Mouse (Mus musculus): ENCODE results near the gene Atoh7. TPM values are rescaled to one million over a fixed set of nuclear protein-coding genes. Genes with fewer than 3 reads are reported as not detected.
A peak's percentile ranks its signal among the peaks of the same experiment; 100 is the strongest.

Atoh7 gene
- polyA plus RNA-seq, 1 experiment from 2014 or later: 0.34 TPM

DNA sequence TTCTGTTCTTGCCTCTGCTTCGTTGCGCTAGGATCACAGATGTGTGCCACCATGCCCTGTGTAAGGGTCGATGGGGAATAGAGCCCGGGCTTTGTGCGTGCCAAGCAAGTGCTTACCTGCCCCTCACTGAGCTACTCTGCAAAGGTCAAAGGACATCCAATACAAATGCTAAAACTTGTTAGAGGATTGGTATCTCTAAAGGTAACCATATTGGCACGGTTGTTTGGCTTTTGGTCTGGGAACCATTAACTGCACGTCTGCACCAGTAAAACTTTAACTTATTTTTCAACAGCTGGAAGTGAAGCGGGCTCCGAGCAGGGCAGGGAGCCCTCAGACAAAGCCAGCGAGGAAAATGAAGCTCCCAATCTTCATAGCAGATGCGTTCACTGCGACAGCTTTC is 38.2 kb upstream of the Atoh7 start:
- DNase-seq (ENCODE audit: low spot score) (no peak), ATAC-seq (ENCODE audit: low FRiP score) (no peak)
- Histone ChIP-seq H3K9ac (ENCODE audit: low read depth, low read length) (no peak overlapping the region), H3K4me1 (replicated peaks; ENCODE audit: control insufficient read depth, insufficient read depth, low read length) (no peaks in the 10 kb centered on the region), H3K4me3 (ENCODE audit: low read depth, low read length) (no peak overlapping the region), H3K9me3 (ENCODE audit: control insufficient read depth, low read length) (no peaks in the 10 kb centered on the region), H3K27me3 (ENCODE audit: control insufficient read depth, insufficient read depth, low read length) (no peaks in the 10 kb centered on the region), H3K27ac (ENCODE audit: low read depth, low read length) (no peak overlapping the region), H3K4me2 (replicated peaks; ENCODE audit: low read depth, low read length) (no peak overlapping the region), H3K36me3 (ENCODE audit: control insufficient read depth, insufficient read depth, low read length) (no peaks in the 10 kb centered on the region)
- 70% methylated on average over 12 of the region's 12 CpGs for WGBS

DNA sequence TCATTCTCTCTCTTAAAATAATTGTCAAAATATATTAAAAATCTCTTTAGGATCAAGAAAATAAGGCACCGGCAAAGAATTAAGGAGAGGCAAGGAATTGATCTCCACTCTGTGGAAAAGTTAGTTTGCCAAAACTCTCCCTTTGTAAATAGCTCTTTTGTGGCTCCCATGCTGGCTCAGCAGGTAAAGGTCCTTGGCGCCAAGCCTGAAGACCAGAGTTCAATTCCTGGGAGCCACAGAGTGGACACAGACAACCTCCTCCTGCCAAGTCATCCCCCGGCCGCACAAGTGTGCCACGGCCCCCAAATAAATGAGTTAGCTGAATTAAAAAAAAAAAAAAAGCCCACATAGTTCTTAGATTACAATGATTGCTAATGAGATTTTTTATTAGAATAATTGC is 36.8 kb upstream of the Atoh7 start:
- no peak for DNase-seq (ENCODE audit: low spot score)
- H3K9me3 ChIP-seq (ENCODE audit: control insufficient read depth, low read length): no peaks in the 10 kb centered on the region
- H3K27me3 ChIP-seq (ENCODE audit: control insufficient read depth, insufficient read depth, low read length): no peaks in the 10 kb centered on the region
- H3K4me3 ChIP-seq (ENCODE audit: low read depth, low read length): no peak overlapping the region
- 92% methylated on average over 5 of the region's 5 CpGs for WGBS
- H3K4me2 ChIP-seq (replicated peaks; ENCODE audit: low read depth, low read length): no peak overlapping the region
- ATAC-seq (ENCODE audit: low FRiP score): no peak
- no peak overlapping the region for H3K9ac ChIP-seq (ENCODE audit: low read depth, low read length)
- H3K36me3 ChIP-seq (ENCODE audit: control insufficient read depth, insufficient read depth, low read length): no peaks in the 10 kb centered on the region
- H3K27ac ChIP-seq (ENCODE audit: low read depth, low read length): no peak overlapping the region
- H3K4me1 ChIP-seq (replicated peaks; ENCODE audit: control insufficient read depth, insufficient read depth, low read length): no peaks in the 10 kb centered on the region

DNA sequence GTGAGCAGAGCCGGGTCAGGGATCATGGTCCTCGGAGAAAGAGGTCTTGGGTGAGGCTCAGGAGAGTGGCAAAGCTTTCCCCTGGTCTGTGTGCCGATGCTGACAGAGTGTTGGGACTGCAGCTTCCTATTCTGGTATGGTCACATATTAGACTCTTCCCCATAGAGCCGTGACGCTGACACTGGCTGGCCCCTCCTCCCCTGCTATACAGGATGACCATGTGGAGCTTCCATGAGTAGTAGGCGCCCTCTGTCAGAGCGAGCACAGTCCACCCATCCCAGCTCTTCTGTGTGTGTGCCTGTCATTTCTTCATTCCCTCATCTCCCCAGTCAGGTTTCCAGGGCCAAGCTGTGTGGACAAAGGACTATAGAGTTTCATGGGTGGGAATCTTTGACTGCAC is 36.1 kb upstream of the Atoh7 start:
- H3K27me3 ChIP-seq (ENCODE audit: control insufficient read depth, insufficient read depth, low read length): no peaks in the 10 kb centered on the region
- ATAC-seq (ENCODE audit: low FRiP score) (no peak), DNase-seq (ENCODE audit: low spot score) (no peak)
- no peak overlapping the region for H3K27ac ChIP-seq (ENCODE audit: low read depth, low read length)
- H3K4me1 ChIP-seq (replicated peaks; ENCODE audit: control insufficient read depth, insufficient read depth, low read length): no peaks in the 10 kb centered on the region
- no peak overlapping the region for H3K4me3 ChIP-seq (ENCODE audit: low read depth, low read length)
- no peaks in the 10 kb centered on the region for H3K36me3 ChIP-seq (ENCODE audit: control insufficient read depth, insufficient read depth, low read length)
- no peak overlapping the region for H3K4me2 ChIP-seq (replicated peaks; ENCODE audit: low read depth, low read length)
- no peak overlapping the region for H3K9ac ChIP-seq (ENCODE audit: low read depth, low read length)
- WGBS: 76% methylated on average over 7 of the region's 7 CpGs
- no peaks in the 10 kb centered on the region for H3K9me3 ChIP-seq (ENCODE audit: control insufficient read depth, low read length)

DNA sequence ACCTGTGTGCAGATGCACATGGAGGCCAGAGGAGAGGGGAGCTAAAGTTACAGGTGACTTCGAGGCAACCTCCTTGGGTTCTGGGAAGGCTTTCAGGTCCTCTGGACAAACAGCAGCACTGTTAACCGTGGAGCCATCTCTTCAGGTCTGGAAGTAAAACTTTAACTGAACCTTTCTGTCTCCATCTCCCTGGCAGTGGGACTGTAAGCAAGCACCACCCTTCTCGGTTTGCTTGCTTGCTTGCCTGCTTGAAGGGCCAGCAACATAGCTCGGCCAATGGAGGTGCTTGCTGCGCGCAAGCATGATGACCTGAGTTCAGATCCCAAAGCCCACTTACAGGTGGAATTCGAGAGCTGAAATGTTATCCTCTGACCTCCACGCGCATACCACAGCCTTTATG is 34.9 kb upstream of the Atoh7 start:
- Histone ChIP-seq H3K4me1 (replicated peaks; ENCODE audit: control insufficient read depth, insufficient read depth, low read length) (no peaks in the 10 kb centered on the region), H3K4me2 (replicated peaks; ENCODE audit: low read depth, low read length) (no peak overlapping the region), H3K4me3 (ENCODE audit: low read depth, low read length) (no peak overlapping the region), H3K27ac (ENCODE audit: low read depth, low read length) (no peak overlapping the region), H3K9ac (ENCODE audit: low read depth, low read length) (no peak overlapping the region), H3K9me3 (ENCODE audit: control insufficient read depth, low read length) (no peaks in the 10 kb centered on the region), H3K36me3 (ENCODE audit: control insufficient read depth, insufficient read depth, low read length) (no peaks in the 10 kb centered on the region), H3K27me3 (ENCODE audit: control insufficient read depth, insufficient read depth, low read length) (no peaks in the 10 kb centered on the region)
- DNase-seq (ENCODE audit: low spot score): no peak
- ATAC-seq (ENCODE audit: low FRiP score): no peak
- 83% methylated on average over 9 of the region's 9 CpGs for WGBS

DNA sequence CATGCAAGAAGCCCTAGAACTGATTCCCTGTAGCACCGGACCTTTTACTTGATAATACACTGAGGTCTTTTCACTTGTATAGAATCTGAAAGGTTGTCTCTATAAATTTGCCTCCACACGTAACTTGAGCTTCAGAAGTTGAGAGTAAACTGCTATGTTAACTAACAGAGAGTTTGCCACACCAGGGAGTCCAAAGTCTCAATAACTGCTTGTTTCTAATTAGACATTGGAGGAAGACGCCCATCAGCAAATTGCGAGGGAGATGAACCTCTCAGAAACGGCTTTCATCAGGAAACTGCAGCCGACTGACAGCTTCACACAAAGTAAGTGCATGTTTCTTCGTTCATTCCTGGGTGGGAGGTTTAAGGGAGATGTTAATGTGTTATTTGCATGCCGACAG is 33.9 kb upstream of the Atoh7 start:
- Histone ChIP-seq H3K4me2 (replicated peaks; ENCODE audit: low read depth, low read length) (no peak overlapping the region), H3K27me3 (ENCODE audit: control insufficient read depth, insufficient read depth, low read length) (no peaks in the 10 kb centered on the region), H3K36me3 (ENCODE audit: control insufficient read depth, insufficient read depth, low read length) (no peaks in the 10 kb centered on the region), H3K9ac (ENCODE audit: low read depth, low read length) (no peak overlapping the region), H3K9me3 (ENCODE audit: control insufficient read depth, low read length) (no peaks in the 10 kb centered on the region), H3K27ac (ENCODE audit: low read depth, low read length) (no peak overlapping the region), H3K4me1 (replicated peaks; ENCODE audit: control insufficient read depth, insufficient read depth, low read length) (no peaks in the 10 kb centered on the region), H3K4me3 (ENCODE audit: low read depth, low read length) (no peak overlapping the region)
- ATAC-seq (ENCODE audit: low FRiP score) (no peak), DNase-seq (ENCODE audit: low spot score) (no peak)
- 72% methylated on average over 8 of the region's 8 CpGs for WGBS

- ATAC-seq (ENCODE audit: low FRiP score) (peak; percentile 71), DNase-seq (ENCODE audit: low spot score) (peak; percentile 83)
- Histone ChIP-seq H3K9me3 (ENCODE audit: control insufficient read depth, low read length) (no peaks in the 10 kb centered on the region), H3K4me1 (replicated peaks; ENCODE audit: control insufficient read depth, insufficient read depth, low read length) (no peaks in the 10 kb centered on the region), H3K9ac (ENCODE audit: low read depth, low read length) (no peak overlapping the region), H3K4me2 (replicated peaks; ENCODE audit: low read depth, low read length) (no peak overlapping the region), H3K27me3 (ENCODE audit: control insufficient read depth, insufficient read depth, low read length) (no peaks in the 10 kb centered on the region), H3K4me3 (ENCODE audit: low read depth, low read length) (no peak overlapping the region), H3K27ac (ENCODE audit: low read depth, low read length) (no peak overlapping the region), H3K36me3 (ENCODE audit: control insufficient read depth, insufficient read depth, low read length) (no peaks in the 10 kb centered on the region)
- 12% methylated on average over 5 of the region's 5 CpGs for WGBS
Observed at GRCm38 (mm10) chr10:63065988-63066387, 33.5 kb upstream of the Atoh7 start.

DNA sequence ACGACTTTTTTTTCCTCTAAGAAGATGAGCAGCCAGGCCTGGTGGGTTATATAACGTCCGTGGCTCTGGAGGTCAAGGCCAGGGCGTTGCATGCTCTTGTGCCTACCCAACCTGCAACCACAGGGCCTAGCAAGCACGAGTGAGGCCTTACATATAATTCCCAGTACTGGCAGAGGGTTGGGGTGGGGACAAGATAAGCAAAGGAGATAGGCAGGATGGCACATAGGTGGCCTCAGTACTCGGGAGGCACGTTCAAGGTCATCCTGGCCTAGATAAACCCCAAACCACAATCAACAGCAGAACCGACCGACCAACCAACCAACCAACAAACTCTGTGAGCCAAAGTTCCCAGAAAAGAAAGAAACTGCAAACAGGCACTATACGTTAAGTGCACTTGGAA is 13.1 kb upstream of the Atoh7 start:
- 90% methylated on average over 10 of the region's 10 CpGs for WGBS
- no peak overlapping the region for H3K4me3 ChIP-seq (ENCODE audit: low read depth, low read length)
- no peak for DNase-seq (ENCODE audit: low spot score)
- no peaks in the 10 kb centered on the region for H3K27me3 ChIP-seq (ENCODE audit: control insufficient read depth, insufficient read depth, low read length)
- ATAC-seq (ENCODE audit: low FRiP score): no peak
- H3K4me1 ChIP-seq (replicated peaks; ENCODE audit: control insufficient read depth, insufficient read depth, low read length): peaks cover 3% of the 10 kb centered on the region; the same call in 1 of the 2 replicates
- no peaks in the 10 kb centered on the region for H3K36me3 ChIP-seq (ENCODE audit: control insufficient read depth, insufficient read depth, low read length)
- H3K4me2 ChIP-seq (replicated peaks; ENCODE audit: low read depth, low read length): no peak overlapping the region
- H3K27ac ChIP-seq (ENCODE audit: low read depth, low read length): no peak overlapping the region
- no peaks in the 10 kb centered on the region for H3K9me3 ChIP-seq (ENCODE audit: control insufficient read depth, low read length)
- H3K9ac ChIP-seq (ENCODE audit: low read depth, low read length): no peak overlapping the region

- WGBS: 25% methylated on average over 8 of the region's 8 CpGs
- DNase-seq (ENCODE audit: low spot score) (peak; percentile 36), ATAC-seq (ENCODE audit: low FRiP score) (peak; percentile 40; the same call in 1 of the 2 replicates)
- Histone ChIP-seq H3K4me2 (replicated peaks; ENCODE audit: low read depth, low read length) (peak overlapping the region; percentile 48), H3K27ac (ENCODE audit: low read depth, low read length) (no peak overlapping the region), H3K9me3 (ENCODE audit: control insufficient read depth, low read length) (no peaks in the 10 kb centered on the region), H3K27me3 (ENCODE audit: control insufficient read depth, insufficient read depth, low read length) (no peaks in the 10 kb centered on the region), H3K4me3 (ENCODE audit: low read depth, low read length) (peak overlapping the region; percentile 19; the same call in 1 of the 2 replicates), H3K36me3 (ENCODE audit: control insufficient read depth, insufficient read depth, low read length) (no peaks in the 10 kb centered on the region), H3K9ac (ENCODE audit: low read depth, low read length) (peak overlapping the region; percentile 45; the same call in 1 of the 2 replicates), H3K4me1 (replicated peaks; ENCODE audit: control insufficient read depth, insufficient read depth, low read length) (peaks cover 3% of the 10 kb centered on the region; the same call in 1 of the 2 replicates)
Observed at GRCm38 (mm10) chr10:63089103-63089757, 10.2 kb upstream of the Atoh7 start.
